Mouse (Mus musculus) liver, postnatal 0 days (tissue): ENCODE results near the gene Npas2.

Source experiments
- CTCF ChIP-seq: sonication (generic); IDR thresholded peaks from 2 replicates; pipeline ENCODE4 v1.5.1; 2016; ENCODE audit warnings: antibody characterized with exemption, low read depth
- EP300 ChIP-seq: IDR thresholded peaks from 2 replicates; pipeline ENCODE4 v1.6.1; 2016; ENCODE audit warnings: antibody characterized with exemption, low read depth, mild to moderate bottlenecking

DNA sequence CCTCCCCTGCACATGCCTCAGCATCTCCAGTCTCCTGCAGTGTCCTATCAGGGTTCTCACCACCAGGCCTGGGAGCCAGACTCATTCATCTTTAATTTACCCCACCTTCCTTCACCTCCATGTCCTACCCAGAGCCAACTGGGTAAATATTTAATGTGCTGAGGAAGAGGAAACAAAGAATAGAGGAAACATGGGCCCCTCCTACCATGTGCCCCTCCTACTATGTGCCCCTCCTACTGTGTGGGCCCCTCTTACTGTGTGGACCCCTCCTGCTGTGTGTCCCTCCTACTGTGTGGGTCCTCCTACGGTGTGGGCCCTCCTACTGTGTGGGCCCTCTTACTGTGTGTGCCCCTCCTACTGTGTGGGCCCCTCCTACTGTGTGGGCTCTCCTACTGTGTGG, 51.2 kb downstream of the Npas2 start:
- TF ChIP-seq CTCF, result no peak
- no peak for TF ChIP-seq EP300
